Mouse (Mus musculus): ENCODE measurements around the gene Bglap2. TPM values are rescaled to one million over a fixed set of nuclear protein-coding genes. Genes with fewer than 3 reads are reported as not detected.
"Not testable (repeated sequence)": the region's sequence is repeated elsewhere in the genome, so short reads cannot be mapped to it uniquely, and the experiment has no call there.

The Bglap2 gene
- not detected in 2 replicates for polyA plus RNA-seq (2015; fragmentation: Nextera tagmentation; extraction: Ambion mirVana)

- not testable (repeated sequence) for H3K4me2 ChIP-seq (replicated peaks)
- WGBS = 72% methylated on average over 5 of the region's 5 CpGs
Observed at GRCm38 (mm10) chr3:88378599-88378998, at the start of gene Bglap2. Bglap2 (minus strand) TSS chr3:88378699.

DNA sequence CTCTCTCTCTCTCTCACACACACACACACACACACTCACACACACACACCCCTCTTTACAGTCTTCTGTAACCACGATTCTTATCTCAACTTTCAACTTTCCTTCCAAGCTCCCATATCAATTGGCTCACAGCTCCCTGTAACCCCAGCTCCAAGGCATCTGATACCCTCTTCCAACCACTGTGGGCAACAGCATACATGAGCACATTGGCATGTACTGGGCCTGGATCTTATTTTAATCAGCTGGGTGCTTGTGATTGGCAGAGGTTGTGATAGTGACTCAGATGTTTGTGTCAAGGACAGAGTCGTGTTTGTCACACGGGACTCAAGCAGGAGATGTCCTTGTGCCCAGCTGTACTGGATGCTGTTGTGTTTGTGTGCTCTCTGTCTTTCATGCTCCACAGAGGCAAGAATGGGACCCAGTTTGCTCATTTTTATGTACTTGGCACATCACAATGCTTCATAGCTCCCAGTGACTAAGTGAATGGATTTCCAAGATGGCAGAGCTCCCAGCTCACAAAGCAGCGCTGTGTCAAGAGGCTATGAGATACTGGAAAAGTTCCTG lies 48.9 kb upstream of the Bglap2 start:
- Histone ChIP-seq H3K4me3 (replicated peaks) (no peak overlapping the region), H3K9me3 (no peaks in the 10 kb centered on the region), H3K4me1 (replicated peaks) (peaks cover 16% of the 10 kb centered on the region), H3K36me3 (no peaks in the 10 kb centered on the region), H3K4me2 (replicated peaks) (no peak overlapping the region), H3K9ac (no peak overlapping the region), H3K27me3 (replicated peaks) (no peaks in the 10 kb centered on the region), H3K27ac (no peak overlapping the region)
- no peak for ATAC-seq
- 73% methylated on average over 4 of the region's 4 CpGs for WGBS

More at GRCm38 (mm10) chr3:88378599-88378998, at the start of gene Bglap2:
- H3K9ac ChIP-seq; H3K27ac ChIP-seq; H3K27me3 ChIP-seq (replicated peaks); H3K9me3 ChIP-seq; ATAC-seq; H3K36me3 ChIP-seq; H3K4me1 ChIP-seq (replicated peaks); H3K4me3 ChIP-seq (replicated peaks): not testable (repeated sequence)

DNA sequence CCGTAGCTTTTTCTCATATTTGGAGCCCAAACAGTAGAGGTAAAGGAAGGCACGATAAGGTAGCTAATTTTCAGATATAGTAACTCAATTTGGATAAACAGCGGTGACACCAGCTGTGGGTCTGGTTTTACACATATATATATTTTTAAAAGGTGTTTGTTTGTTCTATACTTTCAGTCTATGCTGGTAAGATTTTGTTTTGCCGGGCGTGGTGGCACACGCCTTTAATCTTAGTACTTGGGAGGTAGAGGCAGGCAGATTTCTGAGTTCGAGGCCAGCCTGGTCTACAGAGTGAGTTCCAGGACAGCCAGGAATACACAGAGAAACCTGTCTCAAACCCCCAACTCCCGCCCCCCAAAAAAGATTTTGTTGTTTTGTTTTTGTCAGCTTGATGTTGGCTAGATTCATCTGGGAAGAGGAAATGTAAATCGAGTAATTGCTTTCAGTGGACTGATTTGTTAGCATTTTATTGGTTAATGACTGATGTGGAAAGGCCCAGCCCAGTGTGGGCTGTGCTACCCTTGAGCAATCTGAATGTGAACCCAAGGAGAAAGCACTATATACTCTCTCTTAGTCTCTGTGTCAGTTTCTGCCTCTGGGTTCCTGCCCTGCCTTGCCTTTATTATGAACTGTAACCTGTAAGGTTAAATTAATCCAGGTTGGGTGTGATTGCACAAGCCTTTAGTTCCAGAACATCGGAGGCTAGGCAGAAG lies 47.4 kb upstream of the Bglap2 start:
- Histone ChIP-seq H3K9me3 (no peaks in the 10 kb centered on the region), H3K27me3 (replicated peaks) (no peaks in the 10 kb centered on the region), H3K9ac (no peak overlapping the region), H3K4me2 (replicated peaks) (no peak overlapping the region), H3K36me3 (0 out of 2 replicates have a peak, but pooled peaks cover 5% of the 10 kb centered on the region), H3K4me1 (replicated peaks) (peaks cover 27% of the 10 kb centered on the region), H3K27ac (no peak overlapping the region), H3K4me3 (replicated peaks) (no peak overlapping the region)
- no peak for ATAC-seq
- 78% methylated on average over 10 of the region's 10 CpGs for WGBS

- peaks cover 10% of the 10 kb centered on the region for H3K36me3 ChIP-seq
- ATAC-seq = peak; percentile 19; the same call in 1 of the 2 replicates
- 12% methylated on average over 2 of the region's 2 CpGs for WGBS
- H3K4me3 ChIP-seq (replicated peaks) = peak overlapping the region; percentile 74
- H3K4me1 ChIP-seq (replicated peaks) = peaks cover 27% of the 10 kb centered on the region
- no peak overlapping the region for H3K9ac ChIP-seq
- H3K27ac ChIP-seq = no peak overlapping the region
- H3K4me2 ChIP-seq (replicated peaks) = peak overlapping the region; percentile 45
- H3K27me3 ChIP-seq (replicated peaks) = no peaks in the 10 kb centered on the region
- no peaks in the 10 kb centered on the region for H3K9me3 ChIP-seq
Observed at GRCm38 (mm10) chr3:88425330-88425689, 46.8 kb upstream of the Bglap2 start.

DNA sequence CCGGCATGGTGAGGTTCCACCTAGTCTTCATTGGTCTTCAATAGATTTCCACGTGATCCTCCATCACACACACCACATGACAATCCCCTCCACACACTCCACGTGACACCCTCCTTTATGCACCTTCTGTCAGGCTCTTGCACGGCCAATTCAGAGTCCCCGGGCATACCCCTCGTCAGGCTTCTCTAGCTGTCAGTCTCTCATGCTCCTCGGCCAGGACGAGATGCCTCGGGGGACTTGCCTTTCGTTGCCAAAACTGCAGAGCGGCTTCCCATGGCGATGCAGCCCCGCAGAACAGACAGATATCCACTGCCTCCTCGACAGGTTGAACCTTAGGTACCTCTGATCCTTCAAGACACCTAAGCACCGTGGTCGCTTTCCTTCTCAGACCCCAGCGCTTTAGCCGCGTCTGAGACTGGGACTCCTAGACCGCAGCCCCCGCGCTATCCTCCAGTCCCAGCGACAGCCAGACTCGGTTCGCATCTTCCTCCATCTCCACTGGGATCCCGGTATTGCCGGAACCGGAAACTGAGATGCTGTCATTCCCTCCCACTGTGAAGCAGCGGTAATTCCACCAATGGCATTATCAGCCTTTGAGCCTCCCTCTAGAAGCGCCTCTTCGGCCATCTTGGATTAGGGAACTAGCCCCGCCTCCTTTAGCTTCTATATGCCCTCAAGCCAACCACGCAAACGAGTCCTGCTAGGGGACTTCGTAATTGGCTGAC lies 46.3 kb upstream of the Bglap2 start, which contains the start of gene Slc25a44:
TSS of gene Slc25a44 (minus strand) at position 535 of the 725 bp plus-strand sequence.
- H3K9me3 ChIP-seq = no peaks in the 10 kb centered on the region
- peaks cover 15% of the 10 kb centered on the region for H3K36me3 ChIP-seq
- H3K27me3 ChIP-seq (replicated peaks) = no peaks in the 10 kb centered on the region
- H3K4me2 ChIP-seq (replicated peaks) = peak within 1 kb of the TSS; percentile 85
- ATAC-seq = peak; percentile 98
- peak within 1 kb of the TSS; percentile 66 for H3K9ac ChIP-seq
- 1% methylated on average over 35 of the region's 35 CpGs for WGBS
- 0 out of 2 replicates have a peak within 1 kb of the TSS, but pooled peaks have one; percentile 32 for H3K27ac ChIP-seq
- peaks cover 27% of the 10 kb centered on the region for H3K4me1 ChIP-seq (replicated peaks)
- peak within 1 kb of the TSS; percentile 74 for H3K4me3 ChIP-seq (replicated peaks)

- Histone ChIP-seq H3K4me3 (replicated peaks) (no peak overlapping the region), H3K36me3 (peaks cover 30% of the 10 kb centered on the region), H3K9ac (no peak overlapping the region; the same call in 1 of the 2 replicates), H3K27ac (0 out of 2 replicates have a peak overlapping the region, but pooled peaks have one; percentile 22), H3K4me1 (replicated peaks) (peaks cover 27% of the 10 kb centered on the region), H3K9me3 (no peaks in the 10 kb centered on the region), H3K4me2 (replicated peaks) (peak overlapping the region; percentile 22), H3K27me3 (replicated peaks) (no peaks in the 10 kb centered on the region)
- WGBS = 47% methylated on average over 9 of the region's 9 CpGs
- peak; percentile 46 for ATAC-seq
Observed at GRCm38 (mm10) chr3:88422020-88422720, 43.7 kb upstream of the Bglap2 start.

GRCm38 (mm10) chr3:88420771-88421170 lies 42.3 kb upstream of the Bglap2 start:
- H3K4me1 ChIP-seq (replicated peaks) = peaks cover 30% of the 10 kb centered on the region
- H3K4me3 ChIP-seq (replicated peaks) = no peak overlapping the region
- no peak overlapping the region for H3K4me2 ChIP-seq (replicated peaks)
- H3K27ac ChIP-seq = no peak overlapping the region
- 94% methylated on average over 19 of the region's 19 CpGs for WGBS
- no peak overlapping the region for H3K9ac ChIP-seq
- no peaks in the 10 kb centered on the region for H3K27me3 ChIP-seq (replicated peaks)
- ATAC-seq = no peak
- no peaks in the 10 kb centered on the region for H3K9me3 ChIP-seq
- H3K36me3 ChIP-seq = peaks cover 31% of the 10 kb centered on the region

DNA sequence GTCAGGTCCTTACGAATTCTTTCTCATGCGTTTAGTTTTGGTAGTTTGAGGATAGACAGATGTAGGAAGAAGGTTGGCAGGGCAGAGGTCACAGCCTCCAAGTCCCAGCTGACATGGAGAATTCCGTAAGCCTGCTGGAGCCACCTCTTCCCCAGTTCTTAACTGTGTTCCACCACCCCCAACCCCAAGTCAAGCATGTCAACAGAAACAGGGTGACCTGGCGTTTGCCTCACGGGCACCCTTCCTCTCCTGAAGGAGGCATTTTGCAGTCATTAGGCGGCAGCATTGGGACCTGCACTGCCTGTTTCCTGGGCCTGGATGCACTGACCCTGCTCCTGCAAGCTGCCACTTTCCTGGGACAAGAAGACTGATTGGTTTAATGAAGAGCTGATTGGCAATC lies 39.5 kb upstream of the Bglap2 start:
- peaks cover 36% of the 10 kb centered on the region for H3K36me3 ChIP-seq

GRCm38 (mm10) chr3:88415668-88416067 lies 37.2 kb upstream of the Bglap2 start:
- Histone ChIP-seq H3K4me1 (replicated peaks) (peaks cover 12% of the 10 kb centered on the region), H3K4me3 (replicated peaks) (no peak overlapping the region), H3K9me3 (no peaks in the 10 kb centered on the region), H3K36me3 (peaks cover 32% of the 10 kb centered on the region), H3K9ac (no peak overlapping the region), H3K27ac (no peak overlapping the region), H3K4me2 (replicated peaks) (0 out of 2 replicates have a peak overlapping the region, but pooled peaks have one; percentile 22), H3K27me3 (replicated peaks) (no peaks in the 10 kb centered on the region)
- 59% methylated on average over 4 of the region's 4 CpGs for WGBS
- peak; percentile 64; the same call in 1 of the 2 replicates for ATAC-seq

More for the DNA sequence above, 39.5 kb upstream of the Bglap2 start:
- Histone ChIP-seq H3K4me1 (replicated peaks) (peaks cover 21% of the 10 kb centered on the region), H3K4me2 (replicated peaks) (no peak overlapping the region), H3K9ac (no peak overlapping the region), H3K4me3 (replicated peaks) (no peak overlapping the region), H3K9me3 (no peaks in the 10 kb centered on the region), H3K27me3 (replicated peaks) (no peaks in the 10 kb centered on the region), H3K27ac (no peak overlapping the region)
- WGBS = 70% methylated on average over 6 of the region's 6 CpGs
- ATAC-seq = no peak

DNA sequence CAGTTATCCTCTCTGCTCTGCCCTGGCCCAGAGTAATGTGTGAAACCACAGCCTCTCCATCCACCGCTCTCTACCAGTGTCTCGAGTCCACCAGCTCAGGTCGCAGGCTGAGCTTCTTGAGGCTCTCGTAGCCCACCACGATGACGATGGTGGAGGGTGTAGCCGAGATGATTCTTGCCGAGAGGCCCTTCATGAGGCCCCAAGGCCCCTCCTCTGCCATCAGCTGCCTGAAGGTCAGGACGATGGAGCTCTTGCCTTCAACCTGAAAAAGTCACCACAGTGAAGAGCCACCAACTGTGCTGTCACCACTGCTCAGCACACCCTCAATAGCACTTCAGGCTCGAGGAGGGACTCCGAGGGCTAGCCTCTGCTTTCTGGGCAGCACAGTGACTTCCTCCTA lies 34.1 kb upstream of the Bglap2 start:
- no peak overlapping the region for H3K4me3 ChIP-seq (replicated peaks)
- H3K27ac ChIP-seq = no peak overlapping the region
- H3K9ac ChIP-seq = no peak overlapping the region
- H3K36me3 ChIP-seq = peaks cover 12% of the 10 kb centered on the region; the same call in 1 of the 2 replicates
- H3K9me3 ChIP-seq = no peaks in the 10 kb centered on the region
- no peaks in the 10 kb centered on the region for H3K27me3 ChIP-seq (replicated peaks)
- 86% methylated on average over 11 of the region's 11 CpGs for WGBS
- no peak overlapping the region for H3K4me2 ChIP-seq (replicated peaks)
- no peak for ATAC-seq
- H3K4me1 ChIP-seq (replicated peaks) = peaks cover 28% of the 10 kb centered on the region

- H3K4me2 ChIP-seq (replicated peaks) = no peak overlapping the region
- no peak for ATAC-seq
- peaks cover 28% of the 10 kb centered on the region for H3K4me1 ChIP-seq (replicated peaks)
- H3K36me3 ChIP-seq = peaks cover 8% of the 10 kb centered on the region; the same call in 1 of the 2 replicates
- no peak overlapping the region for H3K4me3 ChIP-seq (replicated peaks)
- H3K27ac ChIP-seq = no peak overlapping the region
- no peaks in the 10 kb centered on the region for H3K27me3 ChIP-seq (replicated peaks)
- 81% methylated on average over 4 of the region's 4 CpGs for WGBS
- no peaks in the 10 kb centered on the region for H3K9me3 ChIP-seq
- no peak overlapping the region for H3K9ac ChIP-seq
Observed at GRCm38 (mm10) chr3:88411681-88412080, 33.2 kb upstream of the Bglap2 start.

Data from intestine, embryonic 15.5 days (tissue).